Mouse (Mus musculus) C2C12 (cell line): ENCODE results near the gene Plekhg1. TPM values are rescaled to one million over a fixed set of nuclear protein-coding genes. Genes with fewer than 3 reads are reported as not detected.

ENCODE experiments used
- H3K27me3 ChIP-seq: one replicate; pipeline ENCODE4 v1.6.1; 2011; ENCODE audit not compliant: control insufficient read depth, insufficient read depth, insufficient read length
- H3K36me3 ChIP-seq: one replicate; pipeline ENCODE4 v1.6.1; 2011; ENCODE audit not compliant: control insufficient read depth, insufficient read depth
- H3K4me3 ChIP-seq: one replicate; pipeline ENCODE4 v1.5.1; 2011; ENCODE audit warnings: mild to moderate bottlenecking, control low read depth; ENCODE audit not compliant: poor library complexity, insufficient read depth, severe bottlenecking
- H3K79me2 ChIP-seq: one replicate; pipeline ENCODE4 v1.6.1; 2011; ENCODE audit not compliant: control insufficient read depth, insufficient read depth
- H3K79me3 ChIP-seq: one replicate; pipeline ENCODE4 v1.6.1; 2011; ENCODE audit warnings: low read depth, control low read depth
- H3ac ChIP-seq: one replicate; pipeline ENCODE3; 2011; ENCODE audit warnings: low read depth; ENCODE audit not compliant: control insufficient read depth, insufficient read length
- CEBPB ChIP-seq: IDR thresholded peaks from one replicate; pipeline ENCODE4 v1.6.1; 2011; ENCODE audit warnings: low read depth, mild to moderate bottlenecking, control low read depth, moderate library complexity
- CTCF ChIP-seq: IDR thresholded peaks from one replicate; pipeline ENCODE4 v1.5.1; 2011; ENCODE audit not compliant: control insufficient read depth, insufficient read depth, insufficient read length
- FOSL1 ChIP-seq: IDR thresholded peaks from one replicate; pipeline ENCODE4 v1.8.0; 2011; ENCODE audit warnings: mild to moderate bottlenecking, low read length; ENCODE audit not compliant: poor library complexity, insufficient read depth, severe bottlenecking
- MAX ChIP-seq: IDR thresholded peaks from one replicate; pipeline ENCODE4 v1.6.1; 2011; ENCODE audit warnings: mild to moderate bottlenecking, control low read depth
- MYOD1 ChIP-seq: IDR thresholded peaks from one replicate; pipeline ENCODE4 v1.6.1; 2011; ENCODE audit warnings: low read depth; ENCODE audit not compliant: control insufficient read depth, insufficient read length
- MYOG ChIP-seq: IDR thresholded peaks from one replicate; pipeline ENCODE4 v1.6.1; 2011; ENCODE audit not compliant: control insufficient read depth, insufficient read length; ENCODE audit errors: extremely low read depth
- USF1 ChIP-seq: IDR thresholded peaks from one replicate; pipeline ENCODE4 v1.6.1; 2011; ENCODE audit warnings: low read depth, mild to moderate bottlenecking, control low read depth, moderate library complexity
- polyA plus RNA-seq: library from polyadenylated mRNA; unstranded; fragments of >200 nt; fragmentation: generic; extraction: Trizol; gene quantifications from one replicate; pipeline ENCODE4 v1.2.1, GENCODE M21; 2012; ENCODE audit warnings: missing spikeins

Gene Plekhg1
- polyA plus RNA-seq, 1 experiment: under 0.01 TPM

DNA sequence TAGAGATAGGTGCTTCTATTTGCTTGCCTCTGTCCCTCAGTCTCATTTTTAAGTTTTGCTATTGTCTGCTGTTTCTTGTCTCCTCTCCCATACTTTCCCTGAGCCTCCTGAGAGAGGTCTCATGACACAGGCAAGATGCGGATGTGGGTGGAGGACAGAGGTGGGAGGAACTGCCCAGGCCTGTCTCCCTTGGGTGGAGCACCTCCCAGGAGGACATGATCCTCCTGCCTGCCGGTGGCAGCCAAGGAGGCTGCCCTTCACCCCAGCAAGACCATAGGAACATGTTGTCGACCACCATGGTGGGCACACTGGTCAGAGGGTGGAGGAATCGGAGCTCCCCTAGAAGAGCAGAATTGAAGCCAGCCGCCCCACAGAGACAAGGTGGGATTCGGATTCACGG lies 94.5 kb downstream of the Plekhg1 start:
- Histone ChIP-seq H3K79me3 (no peaks in the 10 kb centered on the region), H3ac (no peak overlapping the region), H3K27me3 (no peaks in the 10 kb centered on the region), H3K79me2 (no peaks in the 10 kb centered on the region), H3K4me3 (no peak overlapping the region), H3K36me3 (no peaks in the 10 kb centered on the region)
- TF ChIP-seq FOSL1 (no peak), MYOD1 (no peak), MYOG (no peak)

DNA sequence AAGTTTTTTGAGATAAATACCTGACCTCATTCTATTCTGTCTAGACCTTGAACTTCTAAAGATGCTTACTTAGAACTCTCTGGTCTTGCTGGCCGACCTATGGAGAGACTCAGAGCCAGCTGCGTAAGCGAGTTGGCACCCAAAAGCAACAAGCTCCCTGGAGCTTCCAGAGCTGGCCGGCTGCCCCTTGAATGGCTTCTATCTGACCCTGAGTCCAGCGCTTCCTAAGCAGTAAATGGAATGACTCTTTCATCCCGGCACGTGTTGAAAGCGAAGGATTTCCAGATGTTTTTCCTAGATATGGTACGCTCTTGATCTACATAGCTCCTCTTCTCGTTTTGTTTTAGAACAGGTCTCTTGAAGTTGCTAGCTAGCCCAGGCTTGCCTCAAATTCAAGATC lies 95.5 kb downstream of the Plekhg1 start:
- Histone ChIP-seq H3ac (no peak overlapping the region), H3K36me3 (no peaks in the 10 kb centered on the region), H3K79me3 (no peaks in the 10 kb centered on the region), H3K4me3 (no peak overlapping the region), H3K79me2 (no peaks in the 10 kb centered on the region), H3K27me3 (no peaks in the 10 kb centered on the region)
- TF ChIP-seq MAX (no peak), MYOG (no peak), FOSL1 (no peak), CTCF (no peak), MYOD1 (no peak), CEBPB (no peak), USF1 (no peak)

DNA sequence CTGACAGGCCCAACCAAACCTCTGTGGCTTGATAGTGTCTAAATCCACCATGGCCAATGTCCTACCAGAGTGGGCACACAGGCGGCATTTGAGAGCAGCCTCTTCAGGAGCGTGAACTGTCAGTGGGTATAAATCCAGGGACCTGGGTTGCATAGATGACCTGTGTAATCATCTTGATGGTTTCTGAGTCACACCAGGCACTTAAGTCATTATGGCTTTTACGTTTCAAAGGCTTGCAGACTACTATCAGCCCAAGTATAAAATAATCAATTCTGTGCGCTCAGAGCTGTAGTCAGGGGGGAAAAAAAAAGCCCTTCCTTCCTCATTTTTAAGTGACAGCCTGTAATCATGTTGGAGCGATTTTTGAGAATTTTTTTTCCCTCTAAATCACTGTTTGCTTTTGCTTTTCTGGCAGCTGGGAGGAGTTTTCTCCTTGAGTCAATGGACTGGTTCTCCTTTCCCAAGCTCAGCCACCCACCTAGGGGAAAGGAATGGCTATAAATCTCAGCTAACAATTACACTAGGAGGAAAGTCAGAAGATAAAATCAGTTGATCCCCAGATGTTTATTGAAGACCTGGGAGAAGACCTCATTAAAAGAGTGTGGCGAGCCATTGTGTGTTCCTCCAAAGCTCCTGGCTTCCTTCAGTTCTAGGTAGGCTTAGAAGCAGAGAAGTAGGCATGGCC lies 99.7 kb downstream of the Plekhg1 start:
- no peak for TF ChIP-seq MYOG
- no peak for TF ChIP-seq CTCF
- TF ChIP-seq USF1: no peak
- TF ChIP-seq CEBPB: no peak
- no peak for TF ChIP-seq MAX
- no peak for TF ChIP-seq FOSL1
- no peak for TF ChIP-seq MYOD1
- H3K36me3 ChIP-seq: no peaks in the 10 kb centered on the region
- no peaks in the 10 kb centered on the region for H3K79me3 ChIP-seq
- H3ac ChIP-seq: no peak overlapping the region
- H3K27me3 ChIP-seq: no peaks in the 10 kb centered on the region
- no peak overlapping the region for H3K4me3 ChIP-seq
- H3K79me2 ChIP-seq: no peaks in the 10 kb centered on the region

DNA sequence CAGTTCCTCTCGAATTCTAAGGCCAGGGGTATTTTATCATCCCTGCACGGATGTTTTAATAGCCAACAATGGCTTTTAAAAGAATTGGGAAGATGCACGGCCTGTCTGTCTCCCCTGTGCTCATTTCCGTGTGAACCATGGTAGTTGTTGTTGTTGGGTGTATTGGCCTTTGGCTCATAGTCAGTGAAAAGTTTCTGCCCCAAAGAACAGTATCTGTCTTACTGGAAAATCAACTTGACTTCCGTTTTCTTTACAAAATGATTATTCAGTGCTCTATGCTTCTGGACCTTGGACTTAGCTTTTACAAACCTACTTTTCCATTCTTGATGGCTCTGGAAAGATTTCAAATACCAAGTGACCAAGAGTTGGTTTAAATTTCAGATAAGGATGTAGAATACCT lies 104.3 kb downstream of the Plekhg1 start:
- no peak for TF ChIP-seq USF1
- TF ChIP-seq FOSL1: no peak
- TF ChIP-seq CEBPB: no peak
- no peak for TF ChIP-seq MAX
- TF ChIP-seq CTCF: no peak
- no peak for TF ChIP-seq MYOD1
- TF ChIP-seq MYOG: no peak
- Histone ChIP-seq H3K27me3 (no peaks in the 10 kb centered on the region), H3K36me3 (no peaks in the 10 kb centered on the region), H3K4me3 (no peak overlapping the region), H3ac (no peak overlapping the region), H3K79me2 (no peaks in the 10 kb centered on the region), H3K79me3 (no peaks in the 10 kb centered on the region)

DNA sequence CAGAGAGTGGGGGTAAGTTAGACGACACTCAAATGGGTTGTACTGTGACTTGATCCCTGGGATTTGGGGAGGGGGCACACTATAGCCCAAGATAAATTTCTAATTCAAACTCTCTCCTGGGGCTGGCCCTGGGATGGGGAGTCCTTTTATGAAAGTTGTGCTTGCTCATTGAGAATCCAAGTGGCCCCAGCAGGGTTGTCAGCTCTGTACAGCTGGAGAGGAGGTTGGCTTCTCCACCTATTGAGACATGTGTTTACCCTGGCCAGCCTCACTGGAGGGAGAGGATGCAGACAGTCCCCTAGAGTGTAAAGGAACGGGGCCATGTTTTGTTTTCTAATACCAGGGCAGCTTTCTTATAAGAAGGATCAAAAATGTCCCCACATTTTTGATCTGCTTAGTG lies 106.9 kb downstream of the Plekhg1 start:
- H3K79me3 ChIP-seq: no peaks in the 10 kb centered on the region
- H3K79me2 ChIP-seq: no peaks in the 10 kb centered on the region
- H3ac ChIP-seq: no peak overlapping the region
- H3K36me3 ChIP-seq: no peaks in the 10 kb centered on the region
- H3K27me3 ChIP-seq: no peaks in the 10 kb centered on the region
- no peak overlapping the region for H3K4me3 ChIP-seq
- TF ChIP-seq USF1 (no peak), MYOG (no peak), CEBPB (no peak), FOSL1 (no peak), MAX (no peak), CTCF (no peak), MYOD1 (no peak)

DNA sequence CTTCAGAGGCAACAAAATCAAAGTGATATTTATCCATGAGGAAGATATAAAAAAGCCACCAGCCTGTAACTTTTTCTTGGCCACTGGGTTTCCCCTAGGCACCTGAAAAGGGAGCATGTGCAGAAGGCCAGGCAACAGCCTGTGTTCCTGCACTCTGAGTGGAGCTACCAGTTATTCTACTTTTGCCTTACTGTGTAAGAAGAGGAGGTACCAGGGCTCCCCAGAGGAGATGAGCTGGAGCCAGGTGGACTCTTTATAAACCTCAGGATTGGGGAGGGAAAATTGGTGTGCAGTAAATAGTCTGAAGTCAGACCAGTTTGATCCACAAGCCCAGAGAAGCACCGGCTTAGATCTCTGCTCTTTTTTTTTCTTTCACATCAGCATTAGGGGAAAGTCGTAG lies 111.3 kb downstream of the Plekhg1 start:
- TF ChIP-seq CEBPB (no peak), MYOG (no peak), MYOD1 (no peak)
- H3K27me3 ChIP-seq: no peaks in the 10 kb centered on the region
- no peaks in the 10 kb centered on the region for H3K79me3 ChIP-seq
- H3K79me2 ChIP-seq: no peaks in the 10 kb centered on the region
- H3K4me3 ChIP-seq: no peak overlapping the region
- no peak overlapping the region for H3ac ChIP-seq
- no peaks in the 10 kb centered on the region for H3K36me3 ChIP-seq
